Mouse (Mus musculus) myocyte (in vitro differentiated cells): Measurements from ENCODE around the gene Spic. TPM values are rescaled to one million over a fixed set of nuclear protein-coding genes. Genes with fewer than 3 reads are reported as not detected.
"Not testable (repeated sequence)": the region's sequence is repeated elsewhere in the genome, so short reads cannot be mapped to it uniquely, and the experiment has no call there.

Source experiments
- H3K27me3 ChIP-seq: one replicate; pipeline ENCODE4 v1.6.1; 2011; ENCODE audit not compliant: control insufficient read depth, insufficient read depth, insufficient read length
- H3K36me3 ChIP-seq: one replicate; pipeline ENCODE4 v1.6.1; 2011; ENCODE audit not compliant: control insufficient read depth, insufficient read depth
- H3K4me2 ChIP-seq: one replicate; pipeline ENCODE4 v1.6.1; 2011; ENCODE audit warnings: low read depth, control low read depth
- H3K4me3 ChIP-seq: one replicate; pipeline ENCODE4 v1.5.1; 2011; ENCODE audit warnings: mild to moderate bottlenecking, control low read depth, moderate library complexity
- H3K79me2 ChIP-seq: one replicate; pipeline ENCODE4 v1.6.1; 2011; ENCODE audit not compliant: control insufficient read depth, insufficient read depth
- H3ac ChIP-seq: one replicate; pipeline ENCODE4 v1.6.1; 2011; ENCODE audit not compliant: control insufficient read depth, insufficient read length
- CEBPB ChIP-seq: IDR thresholded peaks from 2 replicates; pipeline ENCODE4 v1.6.1; 2011; ENCODE audit warnings: mild to moderate bottlenecking, moderate library complexity; ENCODE audit not compliant: poor library complexity, insufficient read depth, severe bottlenecking
- E2F4 ChIP-seq: IDR thresholded peaks from one replicate; pipeline ENCODE4 v1.6.1; 2011; ENCODE audit warnings: mild to moderate bottlenecking, control low read depth, moderate library complexity; ENCODE audit not compliant: insufficient read depth
- MAX ChIP-seq: IDR thresholded peaks from one replicate; pipeline ENCODE4 v1.6.1; 2011; ENCODE audit warnings: low read depth, mild to moderate bottlenecking, control low read depth
- MYOD1 ChIP-seq, 3 experiments: IDR thresholded peaks; one replicate each; pipeline ENCODE4 v1.6.1; 2011; ENCODE audit warnings: control low read depth in 2 of 3, low read depth in 2 of 3, mild to moderate bottlenecking in 2 of 3, moderate library complexity in 1 of 3; ENCODE audit not compliant: insufficient read length in 2 of 3, control insufficient read depth in 1 of 3
- MYOG ChIP-seq, 3 experiments: IDR thresholded peaks; one replicate each; pipeline ENCODE4 v1.6.1; 2011; ENCODE audit warnings: control low read depth in 2 of 3, low read depth in 2 of 3, mild to moderate bottlenecking in 2 of 3; ENCODE audit not compliant: insufficient read length in 2 of 3, control insufficient read depth in 1 of 3, insufficient read depth in 1 of 3
- POLR2A ChIP-seq: IDR thresholded peaks from one replicate; pipeline ENCODE4 v1.6.1; 2011; ENCODE audit warnings: low read depth, mild to moderate bottlenecking, control low read depth, moderate library complexity; ENCODE audit not compliant: insufficient read length
- POLR2AphosphoS2 ChIP-seq: IDR thresholded peaks from one replicate; pipeline ENCODE4 v1.6.1; 2011; ENCODE audit warnings: low read depth, control low read depth; ENCODE audit not compliant: insufficient read length
- REST ChIP-seq: IDR thresholded peaks from one replicate; pipeline ENCODE4 v1.6.1; 2011; ENCODE audit warnings: mild to moderate bottlenecking, control low read depth, moderate library complexity; ENCODE audit not compliant: insufficient read depth, insufficient read length
- SRF ChIP-seq: IDR thresholded peaks from one replicate; pipeline ENCODE4 v1.6.1; 2011; ENCODE audit warnings: low read depth; ENCODE audit not compliant: control insufficient read depth, insufficient read length
- TCF12 ChIP-seq: IDR thresholded peaks from one replicate; pipeline ENCODE4 v1.6.1; 2011; ENCODE audit warnings: mild to moderate bottlenecking, control low read depth; ENCODE audit not compliant: poor library complexity, insufficient read depth, severe bottlenecking
- TCF3 ChIP-seq: IDR thresholded peaks from one replicate; pipeline ENCODE4 v1.6.1; 2011; ENCODE audit warnings: low read depth, control low read depth; ENCODE audit not compliant: insufficient read length
- USF1 ChIP-seq: IDR thresholded peaks from one replicate; pipeline ENCODE4 v1.6.1; 2011; ENCODE audit warnings: low read depth, mild to moderate bottlenecking, control low read depth, moderate library complexity
- polyA plus RNA-seq: library from polyadenylated mRNA; unstranded; fragments of >200 nt; fragmentation: generic; extraction: Trizol; gene quantifications from one replicate; pipeline ENCODE4 v1.2.1, GENCODE M21; 2012; ENCODE audit warnings: missing spikeins

Spic gene
- polyA plus RNA-seq, 1 experiment: not detected

- H3K4me3 ChIP-seq: no peak overlapping the region
- H3K27me3 ChIP-seq: no peaks in the 10 kb centered on the region
- H3K4me2 ChIP-seq: no peak overlapping the region
- TF ChIP-seq TCF3 (no peak), SRF (no peak), POLR2A (no peak), MYOG (IDR thresholded peaks at IDR 0.05; ENCODE audit: control insufficient read depth in 1 of 3, insufficient read depth in 1 of 3, insufficient read length in 2 of 3, low read depth in 2 of 3) (no peak), MAX (no peak), TCF12 (no peak), E2F4 (no peak), REST (no peak), USF1 (no peak), POLR2AphosphoS2 (no peak), CEBPB (no peak), MYOD1 (IDR thresholded peaks at IDR 0.05; ENCODE audit: control insufficient read depth in 1 of 3, insufficient read length in 2 of 3, low read depth in 2 of 3) (no peak)
- H3ac ChIP-seq: no peak overlapping the region
- H3K79me2 ChIP-seq: no peaks in the 10 kb centered on the region
- H3K36me3 ChIP-seq: no peaks in the 10 kb centered on the region
Observed at GRCm38 (mm10) chr10:88682904-88683563, 1.8 kb downstream of the Spic start.

DNA sequence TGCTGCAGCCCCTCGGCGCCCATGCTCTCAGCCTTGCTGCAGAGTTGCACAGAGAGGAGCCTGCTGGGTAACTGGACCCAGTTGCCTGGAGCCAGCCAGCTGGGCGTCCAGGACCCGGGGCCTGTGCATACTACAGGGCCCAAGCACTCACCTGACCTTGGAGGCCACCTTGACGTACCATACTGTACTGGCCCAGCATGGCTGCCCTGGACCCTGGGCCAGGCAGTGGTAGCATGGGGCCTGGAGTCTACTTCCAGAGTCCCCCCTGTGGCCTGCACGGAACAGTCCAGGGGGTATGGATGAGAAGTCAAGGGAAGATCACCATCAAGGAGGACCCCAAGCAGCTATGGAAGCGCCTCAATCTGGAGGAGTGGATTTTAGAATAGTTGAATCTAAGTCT is 12.0 kb downstream of the Spic start:
- Histone ChIP-seq H3K4me2 (no peak overlapping the region), H3K4me3 (no peak overlapping the region), H3K27me3 (no peaks in the 10 kb centered on the region), H3K36me3 (no peaks in the 10 kb centered on the region), H3K79me2 (no peaks in the 10 kb centered on the region), H3ac (no peak overlapping the region)
- TF ChIP-seq E2F4 (no peak), TCF3 (no peak), MYOD1 (IDR thresholded peaks at IDR 0.05; ENCODE audit: control insufficient read depth in 1 of 3, insufficient read length in 2 of 3, low read depth in 2 of 3) (no peak), POLR2AphosphoS2 (no peak), TCF12 (no peak), USF1 (no peak), MAX (no peak), REST (no peak), POLR2A (no peak)

DNA sequence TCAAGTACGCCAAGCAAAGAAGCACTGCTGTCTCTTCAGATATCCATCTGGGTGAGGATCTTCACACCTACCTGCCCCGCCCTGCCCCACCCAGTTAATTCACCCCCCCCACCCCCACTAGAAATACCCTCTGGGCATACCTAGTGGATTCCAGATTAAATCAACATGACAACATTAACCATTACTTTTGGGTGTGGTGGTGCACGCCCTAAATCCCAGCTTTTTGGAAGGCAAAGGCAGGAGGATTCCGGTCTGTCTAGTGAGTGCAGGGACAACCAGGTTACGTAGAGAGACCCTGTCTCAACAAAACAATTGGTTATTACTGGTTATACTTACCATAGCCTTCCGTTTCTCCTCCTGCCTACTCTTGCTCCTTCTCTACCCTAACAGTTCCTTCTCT is 12.7 kb downstream of the Spic start:
- Histone ChIP-seq H3K36me3 (no peaks in the 10 kb centered on the region), H3K4me3 (no peak overlapping the region), H3K27me3 (no peaks in the 10 kb centered on the region), H3K79me2 (no peaks in the 10 kb centered on the region), H3ac (no peak overlapping the region), H3K4me2 (no peak overlapping the region)
- TF ChIP-seq MYOD1 (IDR thresholded peaks at IDR 0.05; ENCODE audit: control insufficient read depth in 1 of 3, insufficient read length in 2 of 3, low read depth in 2 of 3) (no peak), TCF3 (no peak), CEBPB (no peak), TCF12 (no peak), MAX (no peak), MYOG (IDR thresholded peaks at IDR 0.05; ENCODE audit: control insufficient read depth in 1 of 3, insufficient read depth in 1 of 3, insufficient read length in 2 of 3, low read depth in 2 of 3) (no peak), POLR2A (no peak), E2F4 (no peak), REST (no peak), POLR2AphosphoS2 (no peak), SRF (no peak), USF1 (no peak)

DNA sequence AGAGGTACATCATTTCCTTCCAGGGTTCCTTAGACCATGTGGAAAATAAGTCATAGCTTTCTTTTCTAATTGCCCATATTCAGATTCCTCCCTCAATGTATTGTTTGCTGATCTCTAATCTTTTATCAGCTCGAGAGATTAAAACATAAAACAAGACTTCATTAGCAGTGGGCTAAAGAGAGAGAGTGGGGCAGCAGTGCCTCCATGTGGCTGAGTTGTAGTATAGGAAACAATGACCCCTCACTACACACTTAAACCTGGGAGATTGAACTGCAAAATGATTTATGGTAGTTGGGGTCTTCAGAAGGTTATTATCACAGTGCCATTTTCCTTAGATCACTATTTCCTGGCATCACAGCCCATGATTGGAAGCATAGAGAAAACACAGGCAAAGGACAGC is 15.1 kb downstream of the Spic start:
- Histone ChIP-seq H3K79me2 (no peaks in the 10 kb centered on the region), H3K27me3 (no peaks in the 10 kb centered on the region), H3K4me3 (no peak overlapping the region), H3ac (no peak overlapping the region), H3K4me2 (no peak overlapping the region), H3K36me3 (no peaks in the 10 kb centered on the region)
- TF ChIP-seq POLR2AphosphoS2: no peak

- H3K79me2 ChIP-seq, H3K4me2 ChIP-seq, H3K4me3 ChIP-seq, H3K27me3 ChIP-seq, H3ac ChIP-seq, H3K36me3 ChIP-seq: not testable (repeated sequence)
Observed at GRCm38 (mm10) chr10:88663856-88664255, 21.0 kb downstream of the Spic start.
